Mouse (Mus musculus): ENCODE results near the gene Map4k3. TPM values are rescaled to one million over a fixed set of nuclear protein-coding genes. Genes with fewer than 3 reads are reported as not detected.

Gene Map4k3
- 25.0 TPM for total RNA-seq (2023)

GRCm38 (mm10) chr17:80728062-80728858, at the start of gene Map4k3:
Gene Map4k3, minus strand, starts transcription at chr17:80728485.

GRCm38 (mm10) chr17:80577639-80578038, 150.6 kb downstream of the Map4k3 start, which contains the start of gene Cdkl4:
Gene Cdkl4, minus strand, starts transcription at chr17:80577813.

Other genes with a start within 250 kb of the Map4k3 start
- 30.0 TPM for gene Sos1, start 248.0 kb downstream of the Map4k3 start, total RNA-seq (2023)
- gene Cdkl4, start 150.7 kb downstream of the Map4k3 start, total RNA-seq (2023): 0.33 TPM
- gene Tmem178, start 216.1 kb upstream of the Map4k3 start, total RNA-seq (2023): not detected